Mouse (Mus musculus) natural killer cell, adult 2 months (primary cell): ENCODE measurements around the gene Nectin1.
A peak's percentile ranks its signal among the peaks of the same experiment; 100 is the strongest.

Experiments used
- DNase-seq, 2 experiments: peaks; one replicate each; pipeline ENCODE4 v3.0.0; 2022; ENCODE audit warnings: low spot score in 2 of 2

Gene Nectin1

DNA sequence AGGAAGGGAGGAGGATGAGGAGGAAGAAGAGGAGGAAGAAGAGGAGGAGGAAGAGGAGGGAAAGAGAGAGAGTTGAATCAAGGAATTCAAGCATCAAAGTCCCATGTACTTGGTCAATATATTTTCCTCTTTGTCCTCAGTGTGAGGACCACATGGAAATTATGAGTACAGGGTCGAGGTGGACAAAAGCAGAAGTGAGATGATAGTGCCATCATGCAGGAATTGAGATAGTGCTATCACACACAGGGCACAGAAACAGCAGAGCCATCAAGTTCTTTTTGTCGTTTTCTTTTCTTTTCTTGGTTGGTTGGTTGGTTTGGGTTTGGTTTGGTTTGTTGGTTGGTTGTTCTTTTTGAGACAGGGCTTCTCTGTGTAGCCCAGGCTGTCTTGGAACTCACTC is 2.5 kb upstream of the Nectin1 start:
- no peak for DNase-seq

DNA sequence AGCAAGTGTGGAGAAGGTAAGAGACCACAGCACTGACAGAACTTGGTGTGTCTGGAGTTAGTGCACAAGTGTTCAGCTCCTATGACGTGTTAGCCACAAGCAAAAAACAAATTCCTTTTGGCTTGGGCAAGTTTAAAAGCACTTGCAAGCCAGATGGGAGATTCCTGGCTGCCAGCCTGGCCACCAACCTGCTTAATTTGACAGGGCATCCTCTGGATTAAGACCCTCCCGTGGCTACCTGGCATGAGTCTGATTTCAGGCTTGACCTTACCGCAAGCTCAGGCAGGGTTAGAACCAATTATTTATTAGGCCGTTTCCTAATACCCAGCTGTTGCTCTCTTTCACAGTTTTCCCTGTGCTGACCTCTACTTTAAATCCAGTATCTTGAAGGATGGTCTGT is 1.7 kb upstream of the Nectin1 start:
- DNase-seq = no peak

DNA sequence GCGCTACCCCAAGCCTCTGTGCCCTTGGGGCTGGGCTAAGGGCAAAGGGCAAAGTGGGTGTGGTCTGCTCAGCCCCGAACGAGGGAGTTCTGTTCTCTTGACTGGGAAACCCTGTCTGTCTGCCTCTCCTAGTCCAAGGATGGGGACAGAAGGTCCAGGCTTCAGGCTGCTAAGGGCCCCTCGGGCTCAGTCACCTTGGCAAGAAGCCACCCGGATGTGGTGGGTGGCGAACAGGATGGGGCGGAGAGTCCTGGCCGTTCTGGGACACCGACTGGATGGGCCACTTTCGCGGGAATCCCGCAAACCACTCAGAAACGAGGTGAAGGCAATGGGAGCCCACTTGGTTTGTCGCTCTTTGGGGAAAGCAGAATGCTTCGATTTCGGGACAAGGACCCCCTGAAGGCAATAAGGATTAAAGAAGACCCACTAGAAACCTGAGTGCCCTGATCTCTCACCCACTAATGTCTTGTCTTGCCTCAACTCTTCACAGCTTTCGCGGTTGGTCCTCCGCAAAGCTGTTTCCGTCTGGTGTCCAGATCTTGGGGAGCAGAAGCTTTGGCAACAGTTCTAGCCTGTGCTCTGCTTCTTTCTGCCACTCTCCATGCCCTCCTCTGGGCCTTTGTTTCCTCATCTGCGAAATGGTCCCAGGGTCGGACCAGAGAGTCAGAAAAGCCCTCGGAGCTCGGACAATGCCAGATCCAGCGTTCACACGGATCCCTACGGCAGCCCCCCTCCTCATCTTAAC is 710 bp upstream of the Nectin1 start:
- DNase-seq = peak in 1 of 2 experiments; percentile 6

DNA sequence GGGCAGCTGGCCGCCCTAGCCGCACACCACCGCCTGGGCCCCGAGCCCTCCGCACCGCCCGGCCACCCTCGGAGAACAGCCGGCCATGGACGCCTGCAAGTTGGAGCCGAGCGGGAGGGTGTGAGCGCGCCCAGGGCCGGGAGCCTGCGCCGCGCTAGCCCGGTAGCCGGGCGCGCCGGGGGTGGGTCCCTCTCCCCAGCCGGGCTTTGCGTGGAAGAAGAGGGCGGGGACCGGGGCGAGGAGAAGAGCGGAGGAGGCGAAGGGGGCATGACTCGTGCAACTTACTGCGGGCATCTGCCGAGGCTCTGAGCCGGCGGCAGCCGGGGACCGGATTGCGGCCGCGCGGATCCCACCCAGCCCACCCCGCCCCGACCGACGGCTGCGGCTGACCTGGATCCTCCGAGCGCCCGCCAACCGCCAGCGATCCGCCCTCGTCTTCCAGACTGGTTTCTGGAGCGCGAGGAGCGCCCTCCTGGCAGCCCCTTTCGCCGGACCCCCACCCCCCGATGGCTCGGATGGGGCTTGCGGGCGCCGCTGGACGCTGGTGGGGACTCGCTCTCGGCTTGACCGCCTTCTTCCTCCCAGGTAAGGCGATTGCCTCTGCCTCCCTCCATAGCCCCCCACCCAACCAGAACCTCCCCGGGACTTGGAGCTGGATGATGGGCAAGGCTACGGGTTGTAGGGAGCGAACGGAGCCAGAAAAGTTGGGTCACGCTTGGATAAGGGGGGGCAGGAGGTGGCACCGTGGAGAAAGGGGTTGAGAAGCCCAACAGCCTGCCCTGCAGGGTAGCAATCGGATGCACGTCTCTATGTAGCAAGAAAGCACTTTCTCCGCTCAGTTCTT is 576 bp downstream of the Nectin1 start:
- DNase-seq = no peak

DNA sequence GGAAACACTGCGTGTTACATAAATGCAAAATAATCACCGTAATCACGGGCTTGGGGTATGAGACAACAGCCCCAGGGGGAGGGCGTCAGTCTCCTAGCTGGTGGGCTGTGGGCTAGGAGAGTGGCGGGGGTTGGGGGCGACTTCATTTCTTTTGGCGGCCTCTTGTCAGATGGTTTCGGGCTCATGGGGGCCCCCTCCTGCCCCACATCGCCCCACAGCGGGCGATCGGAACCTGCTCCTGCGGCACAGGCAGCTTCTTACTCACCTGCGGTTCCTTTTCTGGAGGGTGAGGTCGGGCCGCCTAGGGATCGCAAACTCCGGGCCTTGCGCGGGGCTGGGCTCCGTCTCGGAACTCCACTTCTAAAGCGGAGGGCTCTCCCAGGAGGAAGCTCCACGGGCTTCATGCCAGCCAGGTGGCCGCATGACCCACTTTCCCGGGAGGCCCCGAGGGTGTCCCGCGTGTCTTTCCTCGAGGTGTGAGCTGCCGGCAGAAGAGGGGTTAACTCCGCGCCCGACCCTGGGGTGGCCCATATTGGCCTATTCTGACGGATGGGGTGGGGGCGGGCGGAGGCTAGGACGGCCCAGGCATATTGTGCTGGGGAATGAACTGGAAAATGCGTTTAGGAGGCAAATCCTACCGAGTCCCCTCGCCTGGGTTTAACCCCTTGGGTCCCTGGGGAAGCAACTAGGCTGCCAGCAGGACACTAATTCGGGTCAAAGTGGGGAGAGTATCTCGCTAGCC is 1.4 kb downstream of the Nectin1 start:
- DNase-seq = peak in 1 of 2 experiments; percentile 15

DNA sequence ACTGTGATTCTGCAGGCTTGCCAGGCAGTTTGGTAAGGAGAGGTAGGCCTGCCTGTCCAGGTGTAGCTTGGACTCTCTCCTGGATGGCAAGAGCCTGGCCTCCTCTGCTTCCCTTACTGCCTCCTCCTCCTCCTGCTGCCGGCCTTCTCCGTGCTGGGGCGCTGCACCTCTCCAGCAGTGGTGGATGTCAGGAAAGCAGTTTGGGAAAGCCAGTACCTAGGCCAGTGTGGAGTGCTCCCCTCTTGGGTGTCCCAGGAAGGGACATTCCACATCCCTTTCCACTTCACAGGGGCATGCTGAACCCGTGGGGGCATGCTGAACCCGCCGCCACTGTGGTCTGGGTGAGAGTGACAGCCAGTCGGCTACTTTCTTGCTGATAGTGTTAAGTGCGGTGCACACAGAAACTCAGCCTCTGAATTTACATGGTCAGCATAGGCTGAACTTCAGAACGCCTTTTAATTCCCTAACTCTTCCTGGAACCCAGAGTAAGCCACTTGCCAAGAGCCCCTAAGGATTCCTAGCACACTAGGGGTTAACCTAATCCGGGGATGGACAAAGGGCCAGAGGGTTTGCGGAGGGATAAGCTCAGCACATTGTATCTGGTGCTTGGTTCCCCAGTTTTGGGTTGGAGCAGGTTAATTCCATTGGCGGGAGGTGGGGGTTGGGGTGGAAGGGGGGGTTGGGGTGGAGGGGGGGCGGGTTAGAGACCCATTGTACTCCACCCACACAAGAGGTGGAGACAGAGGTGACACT is 2.3 kb downstream of the Nectin1 start:
- DNase-seq = no peak

DNA sequence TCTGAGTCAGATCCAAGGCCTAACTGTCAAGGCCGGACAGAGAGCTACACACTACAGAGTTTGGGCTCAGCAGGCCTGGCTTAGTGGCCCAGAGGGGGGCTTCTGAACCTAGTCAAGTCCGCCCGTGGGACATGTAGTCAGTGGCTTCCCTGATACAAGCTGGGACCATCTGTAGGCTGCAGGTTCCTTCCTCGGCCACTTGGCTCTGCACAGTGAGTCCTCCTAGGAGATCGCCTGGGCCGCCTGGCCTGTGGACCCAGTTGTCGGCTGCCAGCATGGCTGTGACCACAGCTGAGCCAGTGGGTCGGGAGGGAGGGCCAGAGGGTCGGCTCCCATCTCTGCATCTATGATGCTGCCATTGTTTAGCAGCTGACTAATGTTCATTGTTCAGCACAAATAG is 3.9 kb downstream of the Nectin1 start:
- no peak for DNase-seq

DNA sequence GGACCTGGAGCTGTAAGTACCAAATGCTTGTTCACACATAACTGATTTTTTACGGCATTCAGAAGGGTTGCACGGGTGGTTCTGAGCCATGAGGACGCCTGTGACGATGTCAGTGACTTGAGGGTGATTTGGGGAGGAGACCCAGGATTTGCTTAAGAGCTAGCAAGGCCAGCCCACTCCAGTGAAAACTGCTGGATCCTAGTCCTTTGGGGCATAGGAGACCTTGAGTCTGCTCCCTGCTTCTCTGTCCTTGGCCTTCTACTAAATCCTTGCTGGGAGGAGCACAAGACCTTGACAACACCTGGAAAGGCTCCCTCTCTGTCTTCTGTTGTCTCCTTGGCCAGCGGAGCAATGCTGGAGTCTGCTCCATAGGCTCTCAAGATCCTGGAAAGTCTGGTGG is 4.7 kb downstream of the Nectin1 start:
- DNase-seq = no peak

DNA sequence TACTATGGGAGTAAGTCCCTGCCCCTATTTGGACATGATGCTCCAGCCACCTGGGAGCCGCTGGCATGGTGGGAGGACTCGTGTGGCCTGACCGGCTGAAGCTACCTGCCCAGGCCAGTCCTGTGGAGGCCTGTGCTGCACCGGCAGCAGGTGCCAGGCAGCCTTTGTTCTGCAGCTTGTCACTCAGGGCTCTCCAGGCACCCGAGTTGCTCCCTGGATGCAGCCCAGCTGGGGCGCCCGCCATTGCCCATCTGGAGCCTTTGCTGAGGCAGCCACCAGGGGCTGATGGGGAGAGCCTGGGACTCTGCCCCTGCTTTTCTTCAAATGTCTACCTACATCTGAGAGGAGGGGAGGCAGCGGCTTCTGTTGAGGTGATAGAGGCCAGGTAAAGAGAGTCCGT is 6.3 kb downstream of the Nectin1 start:
- no peak for DNase-seq

DNA sequence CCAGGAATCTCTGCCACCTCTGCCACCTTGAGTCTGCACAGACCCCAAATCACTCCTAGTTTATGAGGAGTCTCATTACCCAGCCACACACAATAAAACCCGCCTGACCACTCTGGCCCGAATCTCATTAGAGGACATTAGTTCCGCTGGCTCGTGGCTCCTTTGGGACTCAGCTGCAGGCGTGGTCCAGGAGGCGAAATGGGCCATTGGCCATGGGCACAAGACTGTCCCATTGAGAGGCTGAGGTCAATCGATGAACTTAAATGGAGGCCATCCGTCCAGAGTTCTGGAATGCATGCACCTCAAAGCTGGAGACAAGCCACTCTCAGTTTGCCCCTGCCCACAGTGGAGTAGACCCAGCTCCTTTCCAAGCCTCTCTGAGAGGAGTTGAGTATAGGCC is 7.3 kb downstream of the Nectin1 start:
- DNase-seq = no peak

DNA sequence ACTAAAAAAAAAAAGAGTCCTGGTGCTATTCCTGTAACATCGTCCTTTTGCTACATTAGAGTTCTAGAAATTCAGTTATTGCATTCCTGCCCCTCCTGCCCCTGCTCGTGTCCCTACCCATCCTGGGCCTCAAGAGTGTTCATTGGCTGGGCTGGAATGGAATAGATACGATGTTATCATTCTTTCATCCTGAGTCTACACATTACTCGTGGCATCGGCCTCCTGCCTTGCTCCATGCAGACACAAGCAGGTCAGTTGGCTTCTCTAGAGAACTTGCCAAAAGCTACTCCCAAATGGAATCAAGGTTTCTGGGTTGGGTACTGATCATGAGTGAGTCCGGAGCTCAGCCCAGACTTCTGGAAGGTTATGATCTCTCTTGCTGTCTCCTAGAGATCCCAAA is 9.7 kb downstream of the Nectin1 start:
- DNase-seq = no peak

DNA sequence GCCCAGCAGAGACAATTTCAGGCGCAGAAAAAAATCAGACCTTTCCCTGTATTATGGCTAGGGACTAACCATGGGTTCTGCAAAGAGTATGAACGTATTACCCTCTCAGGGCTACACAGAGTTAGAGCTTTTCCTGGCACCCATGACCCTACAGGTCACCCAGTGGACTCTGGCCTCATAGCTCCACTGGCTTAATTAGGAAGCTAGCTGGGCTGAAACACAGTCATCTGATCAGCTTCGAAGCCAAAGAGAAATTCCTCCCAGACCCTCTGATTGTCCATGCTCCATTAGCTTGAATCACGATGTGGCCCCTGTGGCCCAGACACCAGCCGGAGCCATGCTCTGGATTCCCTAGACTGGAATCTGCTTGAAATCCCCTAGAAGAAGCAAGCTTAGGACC is 10.3 kb downstream of the Nectin1 start:
- no peak for DNase-seq

DNA sequence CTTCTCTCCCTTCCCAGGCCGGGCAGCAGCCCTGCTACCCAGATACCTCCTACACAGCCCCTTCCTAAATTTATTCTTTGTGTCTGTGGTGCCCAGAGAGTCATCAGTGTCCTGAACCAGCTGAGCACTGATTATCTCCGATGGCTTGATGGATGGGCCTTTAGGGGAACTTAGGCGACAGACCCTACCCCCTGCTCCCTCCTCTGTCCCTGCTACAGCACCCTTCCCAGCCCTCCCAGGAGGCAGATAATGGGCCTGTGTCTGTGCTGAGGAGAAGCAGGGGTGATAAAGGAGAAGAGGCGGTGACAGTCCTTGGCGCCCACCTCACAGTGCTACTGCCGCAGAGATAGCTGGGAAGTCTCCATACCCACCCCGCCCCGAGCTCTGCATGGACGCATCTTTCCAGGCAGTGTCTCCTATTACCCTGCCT is 11.0 kb downstream of the Nectin1 start:
- DNase-seq = no peak

DNA sequence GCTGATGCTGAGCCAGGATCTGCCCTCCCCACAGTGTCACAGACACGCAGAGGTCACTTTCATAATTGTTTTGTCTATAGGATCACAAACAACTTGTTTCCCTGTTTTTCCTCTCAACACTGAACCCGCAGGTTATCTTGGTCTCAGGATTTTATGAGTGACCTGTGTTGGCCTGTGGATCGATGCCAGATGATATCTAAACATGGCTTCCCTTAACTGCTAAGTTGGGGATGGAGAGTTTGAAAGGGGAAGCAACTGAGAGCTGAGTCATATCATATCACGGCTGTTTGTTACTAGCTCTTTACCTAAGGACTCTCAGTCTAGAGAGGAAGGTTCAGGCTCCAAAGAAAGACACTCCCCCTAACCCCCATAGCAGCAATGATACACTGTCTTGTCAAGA is 11.7 kb downstream of the Nectin1 start:
- DNase-seq = no peak

DNA sequence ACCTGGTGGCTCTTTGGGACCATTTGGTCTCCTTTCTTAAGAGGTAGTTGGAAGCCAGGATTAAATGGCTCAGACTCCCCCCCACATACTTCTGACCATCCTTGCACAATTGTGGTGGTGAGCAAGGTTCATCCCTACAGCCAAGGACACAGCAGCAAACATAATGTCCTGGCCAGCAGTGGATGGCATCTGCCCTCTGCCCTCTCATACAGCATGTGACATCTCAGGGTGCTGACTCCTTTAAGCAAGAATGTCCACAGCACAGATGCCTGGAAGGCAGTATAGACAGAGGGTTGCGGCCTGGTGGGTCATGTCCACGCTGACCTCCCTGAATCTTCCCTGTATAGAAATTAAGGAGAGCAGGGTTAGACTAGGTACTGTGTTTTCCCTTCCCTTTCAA is 12.1 kb downstream of the Nectin1 start:
- no peak for DNase-seq

DNA sequence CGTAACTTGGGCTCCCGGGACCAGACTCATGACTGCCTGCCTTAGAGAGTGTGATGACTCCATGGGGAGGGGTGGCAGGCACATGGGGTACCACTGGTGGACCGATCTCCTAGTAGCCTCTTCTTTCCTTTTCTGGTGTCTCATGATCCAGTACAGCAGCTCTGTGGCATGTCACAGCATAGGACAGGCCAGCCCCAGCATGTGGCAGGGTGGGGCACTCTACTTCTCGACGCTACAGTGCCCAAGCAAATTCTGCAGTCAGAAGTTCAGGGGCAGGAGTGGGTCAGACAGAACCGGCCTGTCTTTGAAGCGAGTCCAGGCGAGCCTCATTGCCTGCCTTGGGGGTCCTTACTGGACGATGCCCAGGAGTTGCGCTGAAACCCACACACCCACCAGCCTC is 13.4 kb downstream of the Nectin1 start:
- DNase-seq = no peak

DNA sequence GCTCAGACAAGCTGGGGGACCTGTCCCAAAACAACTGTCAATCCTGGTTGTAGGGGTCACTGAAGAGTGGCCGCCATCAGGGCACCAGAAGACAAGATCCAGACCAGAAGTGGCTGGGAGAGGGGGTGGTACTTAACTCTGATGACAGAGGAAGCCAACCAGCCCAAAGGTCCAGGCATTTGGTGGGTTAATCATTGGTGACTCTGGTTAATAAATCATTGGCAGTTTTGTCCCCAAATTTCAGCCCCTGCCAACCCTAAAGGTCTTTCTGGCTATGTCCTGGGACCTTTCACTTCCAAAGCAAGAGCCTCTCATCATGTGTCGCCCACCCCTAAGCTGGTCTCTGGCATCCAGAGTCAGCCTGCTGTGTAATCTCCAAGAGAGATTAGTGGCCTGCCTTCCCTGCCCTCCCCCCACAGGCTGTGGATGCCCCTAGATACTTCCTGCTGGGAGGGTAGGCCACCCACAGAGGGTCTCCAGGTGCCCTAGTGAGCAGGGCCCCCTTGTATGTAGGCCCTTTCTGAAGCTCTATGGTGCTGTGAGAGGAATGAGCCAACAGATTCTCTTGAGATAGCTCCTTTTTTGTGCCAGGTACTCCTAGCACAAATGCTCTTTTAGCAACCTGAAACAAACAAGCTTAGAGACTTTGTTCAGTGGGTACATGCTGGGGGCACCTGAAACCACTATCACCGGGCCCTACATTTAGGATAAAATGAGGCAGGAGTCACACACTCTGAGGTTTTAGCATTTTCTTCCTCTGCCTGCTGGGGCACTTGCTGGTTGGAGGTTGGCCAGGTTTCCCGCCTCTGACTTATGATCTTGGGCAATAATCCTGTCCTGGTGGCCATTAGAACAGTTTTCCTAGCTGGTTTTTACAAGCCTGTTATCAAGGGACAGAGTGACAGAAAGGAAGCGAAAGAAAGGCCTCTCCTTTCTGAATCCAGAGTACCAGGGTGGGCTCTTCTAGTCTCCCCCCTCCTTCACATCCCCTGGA is 14.5 kb downstream of the Nectin1 start:
- DNase-seq = no peak

DNA sequence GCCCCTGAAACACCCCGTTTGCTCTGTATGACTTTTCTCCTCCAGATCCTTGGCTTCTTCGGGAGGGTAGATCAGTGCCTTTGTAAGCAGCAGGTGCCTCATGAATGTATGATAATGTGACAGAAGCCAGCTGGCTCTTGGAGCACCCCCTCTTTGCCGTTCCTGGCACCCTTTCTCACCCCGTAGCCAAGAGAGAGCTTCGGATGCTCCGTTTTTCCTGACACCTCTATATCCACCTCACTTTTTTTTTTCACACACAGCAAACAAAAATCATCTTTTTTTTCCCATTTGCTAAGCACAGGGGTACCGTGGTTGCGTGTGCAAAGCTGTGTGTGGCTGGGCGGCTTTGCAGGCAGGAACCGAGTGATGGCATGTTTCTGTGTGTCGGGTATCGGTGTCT is 16.3 kb downstream of the Nectin1 start:
- no peak for DNase-seq

DNA sequence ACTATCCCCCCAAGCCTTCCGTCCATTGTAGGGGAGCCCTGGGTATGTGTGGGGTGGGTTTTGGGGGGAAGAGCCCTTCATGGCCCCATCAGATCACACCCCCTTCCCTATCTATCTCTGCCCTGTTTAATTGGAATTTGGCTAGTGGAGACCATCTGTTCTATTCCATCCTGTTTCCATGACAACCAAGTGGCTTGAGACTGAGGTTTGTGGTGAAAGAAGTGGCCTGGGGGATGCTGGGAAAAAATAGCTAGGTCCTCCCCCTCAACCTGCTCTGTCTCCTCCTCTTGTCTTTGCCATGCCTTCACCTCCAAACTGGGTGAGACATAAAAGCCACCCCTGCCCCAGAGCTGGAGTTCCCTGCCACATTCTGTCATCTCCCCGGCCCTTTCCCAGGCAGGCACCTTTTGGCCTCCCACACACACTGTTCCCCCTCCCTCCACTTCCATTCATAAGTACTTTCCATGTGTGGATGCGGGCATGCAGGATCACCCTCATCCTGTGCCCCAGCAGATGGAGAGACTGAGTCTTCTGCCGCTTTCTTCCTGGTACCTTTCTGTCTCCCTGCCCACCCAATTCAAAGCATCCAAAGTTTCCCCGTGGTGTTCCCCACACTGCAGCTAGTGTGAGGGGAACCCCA is 17.5 kb downstream of the Nectin1 start:
- DNase-seq = no peak

DNA sequence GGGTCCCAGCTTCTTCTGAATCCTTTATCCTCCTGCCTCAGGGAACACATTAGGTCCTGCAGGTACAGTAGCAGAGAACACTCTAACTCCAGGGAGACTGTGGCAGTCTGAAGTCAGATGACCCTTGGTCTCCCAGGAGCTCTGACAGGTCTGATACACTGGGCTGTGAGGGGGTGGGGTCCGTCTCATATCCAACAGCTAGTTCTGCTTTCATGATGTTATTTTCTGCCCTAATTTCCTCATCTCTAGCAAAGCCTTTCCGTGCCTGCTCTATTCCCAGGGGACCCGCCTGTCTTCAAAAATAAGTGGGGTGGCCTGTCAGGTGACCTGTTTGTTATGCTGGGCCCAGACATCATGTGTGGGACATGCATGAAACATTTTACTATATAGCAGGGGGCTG is 18.2 kb downstream of the Nectin1 start:
- DNase-seq = peak in 1 of 2 experiments; percentile 72
